Mouse (Mus musculus) lung, adult 10 weeks (tissue): Measurements from ENCODE around the gene Vmn1r2. TPM values are rescaled to one million over a fixed set of nuclear protein-coding genes. Genes with fewer than 3 reads are reported as not detected.

Source experiments
- polyA plus RNA-seq: library from polyadenylated mRNA; stranded (reverse); fragments of 350-450 nt; fragmentation: Illumina TruSeq; extraction: RNeasy Lipid Tissue Mini Kit (QIAGEN cat#74804); gene quantifications from one replicate; pipeline ENCODE4 v1.2.3, GENCODE M21; 2014; ENCODE audit warnings: low read depth, low replicate concordance; ENCODE audit not compliant: insufficient read depth

The Vmn1r2 gene
- polyA plus RNA-seq: not detected

GRCm38 (mm10) chr4:3167020-3167419 lies at the start of gene Vmn1r2:
TSS of gene Vmn1r2 (plus strand) at chr4:3167320.

GRCm38 (mm10) chr4:3185258-3185657 lies 18.1 kb downstream of the Vmn1r2 start, which contains the start of gene Vmn1r3:
TSS of gene Vmn1r3 (minus strand) at chr4:3185358.

Other genes starting within 250 kb of the Vmn1r2 start
- not detected for gene Vmn1r3, start 18.0 kb downstream of the Vmn1r2 start, polyA plus RNA-seq